Mouse (Mus musculus) CH12.LX (cell line): Measurements from ENCODE around the gene Inppl1. TPM values are rescaled to one million over a fixed set of nuclear protein-coding genes. Genes with fewer than 3 reads are reported as not detected.
A peak's percentile ranks its signal among the peaks of the same experiment; 100 is the strongest.

Experiments
- DNase-seq: peaks from one replicate; pipeline ENCODE4 v3.0.0-alpha.2; 2013; ENCODE audit errors: extremely low read depth
- H3K27ac ChIP-seq: 2 replicates; pipeline ENCODE4 v1.5.1; 2012; ENCODE audit warnings: low read depth, mild to moderate bottlenecking, control low read depth, moderate library complexity; ENCODE audit not compliant: insufficient read depth
- H3K27me3 ChIP-seq: replicated peaks from 2 replicates; pipeline ENCODE3; 2012; ENCODE audit warnings: inconsistent platforms
- H3K36me3 ChIP-seq, 2 experiments: replicated peaks in 1 of 2; 2 replicates each; pipeline versions ENCODE3 to v1.6.1; 2012; ENCODE audit warnings: inconsistent platforms in 1 of 2, low read length in 1 of 2, mild to moderate bottlenecking in 1 of 2, mixed read lengths in 1 of 2, moderate library complexity in 1 of 2; ENCODE audit not compliant: control insufficient read depth in 1 of 2, insufficient read depth in 1 of 2
- H3K4me1 ChIP-seq, 2 experiments: 2 replicates each; pipeline ENCODE4 v1.6.1; 2012; ENCODE audit warnings: inconsistent platforms in 1 of 2, moderate library complexity in 1 of 2; ENCODE audit not compliant: insufficient read depth in 2 of 2, control insufficient read depth in 1 of 2
- H3K4me2 ChIP-seq: 2 replicates; pipeline ENCODE4 v1.6.1; 2012; ENCODE audit warnings: low read depth, mild to moderate bottlenecking, control low read depth; ENCODE audit not compliant: poor library complexity, insufficient read depth, severe bottlenecking
- H3K4me3 ChIP-seq, 3 experiments: fragments of 150-350 bp in 1 of 3; sonication (generic) in 1 of 3; replicated peaks in 1 of 3; 2 replicates each; pipeline versions ENCODE3 to v1.5.1; 2011 to 2012; ENCODE audit warnings: low read depth in 2 of 3, low read length in 2 of 3, mild to moderate bottlenecking in 2 of 3, moderate library complexity in 2 of 3, control low read depth in 1 of 3, improper control_type of control experiment in 1 of 3, inconsistent platforms in 1 of 3, mixed read lengths in 1 of 3; ENCODE audit not compliant: poor library complexity in 1 of 3
- H3K79me2 ChIP-seq: replicated peaks from 2 replicates; pipeline ENCODE4 v1.6.1; 2012; ENCODE audit warnings: mild to moderate bottlenecking, moderate library complexity; ENCODE audit not compliant: control insufficient read depth, poor library complexity, insufficient read depth, severe bottlenecking; ENCODE audit errors: extremely low read depth
- H3K9ac ChIP-seq: 2 replicates; pipeline ENCODE4 v1.6.1; 2012; ENCODE audit warnings: low read depth, mild to moderate bottlenecking, control low read depth, moderate library complexity; ENCODE audit not compliant: insufficient read depth
- H3K9me3 ChIP-seq: replicated peaks from 2 replicates; pipeline ENCODE3; 2012; ENCODE audit warnings: low read length, inconsistent platforms, mixed read lengths
- BHLHE40 ChIP-seq: IDR thresholded peaks from 2 replicates; pipeline ENCODE4 v1.6.1; 2011; ENCODE audit warnings: mild to moderate bottlenecking, low read depth, low read length, improper control_type of control experiment
- CHD1 ChIP-seq: IDR thresholded peaks from 2 replicates; pipeline ENCODE4 v1.6.1; 2012; ENCODE audit warnings: low read depth, low read length, improper control_type of control experiment, inconsistent platforms
- CHD2 ChIP-seq: IDR thresholded peaks from 2 replicates; pipeline ENCODE4 v1.6.1; 2011; ENCODE audit warnings: low read length, improper control_type of control experiment
- CTCF ChIP-seq, 2 experiments: IDR thresholded peaks in 1 of 2; conservative IDR thresholded peaks in 1 of 2; 2 replicates each; pipeline ENCODE4 v1.5.1; 2011 to 2012; ENCODE audit warnings: low read depth in 2 of 2, low read length in 2 of 2, improper control_type of control experiment in 1 of 2, inconsistent platforms in 1 of 2, mild to moderate bottlenecking in 1 of 2, moderate library complexity in 1 of 2
- E2F4 ChIP-seq: IDR thresholded peaks from 2 replicates; pipeline ENCODE4 v1.6.1; 2011; ENCODE audit warnings: low read depth, low read length, improper control_type of control experiment; ENCODE audit not compliant: insufficient replicate concordance
- ELF1 ChIP-seq: IDR thresholded peaks from 2 replicates; pipeline ENCODE4 v1.6.1; 2014; ENCODE audit warnings: low read depth, mild to moderate bottlenecking, inconsistent platforms, low read length, improper control_type of control experiment
- EP300 ChIP-seq: IDR thresholded peaks from 2 replicates; pipeline ENCODE4 v1.6.1; 2011; ENCODE audit warnings: low read length, improper control_type of control experiment
- ETS1 ChIP-seq: conservative IDR thresholded peaks from 2 replicates; pipeline ENCODE4 v1.6.1; 2012; ENCODE audit warnings: low read depth, mild to moderate bottlenecking, inconsistent platforms, low read length, improper control_type of control experiment, moderate library complexity
- GABPA ChIP-seq: IDR thresholded peaks from 2 replicates; pipeline ENCODE4 v1.6.1; 2012; ENCODE audit warnings: low read depth, low read length, improper control_type of control experiment, inconsistent platforms; ENCODE audit not compliant: insufficient replicate concordance
- HCFC1 ChIP-seq: IDR thresholded peaks from 2 replicates; pipeline ENCODE4 v1.6.1; 2012; ENCODE audit warnings: low read depth, mild to moderate bottlenecking, inconsistent platforms, low read length, improper control_type of control experiment
- IRF4 ChIP-seq: IDR thresholded peaks from 2 replicates; pipeline ENCODE4 v1.6.1; 2014; ENCODE audit warnings: low read depth, mild to moderate bottlenecking, inconsistent platforms, low read length, improper control_type of control experiment
- JUN ChIP-seq: IDR thresholded peaks from 2 replicates; pipeline ENCODE4 v1.6.1; 2011; ENCODE audit warnings: low read depth, mild to moderate bottlenecking, low read length, improper control_type of control experiment, moderate library complexity; ENCODE audit not compliant: insufficient read depth
- JUND ChIP-seq: conservative IDR thresholded peaks from 2 replicates; pipeline ENCODE4 v1.6.1; 2011; ENCODE audit warnings: low read depth, low read length, improper control_type of control experiment
- KAT2A ChIP-seq: IDR thresholded peaks from 2 replicates; pipeline ENCODE4 v1.6.1; 2012; ENCODE audit warnings: low read length, improper control_type of control experiment, inconsistent platforms; ENCODE audit not compliant: insufficient replicate concordance
- MAFK ChIP-seq: IDR thresholded peaks from 2 replicates; pipeline ENCODE4 v1.6.1; 2011; ENCODE audit warnings: low read length, improper control_type of control experiment; ENCODE audit not compliant: insufficient replicate concordance
- MAX ChIP-seq: IDR thresholded peaks from 2 replicates; pipeline ENCODE4 v1.6.1; 2011; ENCODE audit warnings: low read length, improper control_type of control experiment
- MAZ ChIP-seq: IDR thresholded peaks from 2 replicates; pipeline ENCODE4 v1.6.1; 2012; ENCODE audit warnings: low read depth, mild to moderate bottlenecking, inconsistent platforms, low read length, improper control_type of control experiment, moderate library complexity
- MEF2A ChIP-seq: IDR thresholded peaks from 2 replicates; pipeline ENCODE4 v1.6.1; 2014; ENCODE audit warnings: low read depth, mild to moderate bottlenecking, inconsistent platforms, low read length, improper control_type of control experiment, borderline replicate concordance
- MXI1 ChIP-seq: IDR thresholded peaks from 2 replicates; pipeline ENCODE4 v1.6.1; 2011; ENCODE audit warnings: mild to moderate bottlenecking, low read depth, low read length, improper control_type of control experiment
- MYC ChIP-seq: IDR thresholded peaks from 2 replicates; pipeline ENCODE4 v1.6.1; 2011; ENCODE audit warnings: low read depth, mild to moderate bottlenecking, improper control_type of control experiment, low read length
- NELFE ChIP-seq: IDR thresholded peaks from 2 replicates; pipeline ENCODE4 v1.6.1; 2011; ENCODE audit warnings: low read depth, low read length, improper control_type of control experiment
- NRF1 ChIP-seq: IDR thresholded peaks from 2 replicates; pipeline ENCODE4 v1.6.1; 2014; ENCODE audit warnings: low read depth, mild to moderate bottlenecking, inconsistent platforms, low read length, improper control_type of control experiment, moderate library complexity
- POLR2A ChIP-seq: IDR thresholded peaks from 2 replicates; pipeline ENCODE4 v1.6.1; 2011; ENCODE audit warnings: low read depth, mild to moderate bottlenecking, improper control_type of control experiment, low read length
- POLR2AphosphoS2 ChIP-seq: IDR thresholded peaks from 2 replicates; pipeline ENCODE4 v1.6.1; 2011; ENCODE audit warnings: low read depth, low read length, improper control_type of control experiment
- RAD21 ChIP-seq: IDR thresholded peaks from 2 replicates; pipeline ENCODE4 v1.6.1; 2011; ENCODE audit warnings: low read depth, mild to moderate bottlenecking, low read length, improper control_type of control experiment, moderate library complexity
- RCOR1 ChIP-seq: conservative IDR thresholded peaks from 2 replicates; pipeline ENCODE4 v1.6.1; 2012; ENCODE audit warnings: low read depth, mild to moderate bottlenecking, inconsistent platforms, low read length, improper control_type of control experiment
- SIN3A ChIP-seq: IDR thresholded peaks from 2 replicates; pipeline ENCODE4 v1.6.1; 2012; ENCODE audit warnings: low read length, improper control_type of control experiment, inconsistent platforms
- SMC3 ChIP-seq: IDR thresholded peaks from 2 replicates; pipeline ENCODE4 v1.6.1; 2011; ENCODE audit warnings: low read depth, low read length, improper control_type of control experiment
- TBP ChIP-seq: conservative IDR thresholded peaks from 2 replicates; pipeline ENCODE4 v1.6.1; 2011; ENCODE audit warnings: low read depth, low read length, improper control_type of control experiment
- TCF12 ChIP-seq: IDR thresholded peaks from 2 replicates; pipeline ENCODE4 v1.6.1; 2014; ENCODE audit warnings: low read depth, mild to moderate bottlenecking, inconsistent platforms, low read length, improper control_type of control experiment
- UBTF ChIP-seq: IDR thresholded peaks from 2 replicates; pipeline ENCODE4 v1.6.1; 2012; ENCODE audit warnings: low read depth, mild to moderate bottlenecking, inconsistent platforms, low read length, improper control_type of control experiment, moderate library complexity
- USF1 ChIP-seq: IDR thresholded peaks from 2 replicates; pipeline ENCODE4 v1.6.1; 2014; ENCODE audit warnings: low read depth, mild to moderate bottlenecking, inconsistent platforms, low read length, improper control_type of control experiment
- USF2 ChIP-seq: conservative IDR thresholded peaks from 2 replicates; pipeline ENCODE4 v1.6.1; 2011; ENCODE audit warnings: low read depth, low read length, improper control_type of control experiment
- ZC3H11A ChIP-seq: IDR thresholded peaks from 2 replicates; pipeline ENCODE4 v1.6.1; 2012; ENCODE audit warnings: low read depth, mild to moderate bottlenecking, inconsistent platforms, low read length, improper control_type of control experiment
- ZKSCAN1 ChIP-seq: IDR thresholded peaks from 2 replicates; pipeline ENCODE4 v1.6.1; 2012; ENCODE audit warnings: low read depth, inconsistent platforms, low read length, improper control_type of control experiment, borderline replicate concordance
- ZMIZ1 ChIP-seq: IDR thresholded peaks from 2 replicates; pipeline ENCODE4 v1.6.1; 2012; ENCODE audit warnings: low read depth, mild to moderate bottlenecking, inconsistent platforms, low read length, improper control_type of control experiment
- ZNF384 ChIP-seq: IDR thresholded peaks from 2 replicates; pipeline ENCODE4 v1.6.1; 2012; ENCODE audit warnings: low read depth, low read length, improper control_type of control experiment, inconsistent platforms
- dilution Hi-C: fragments of 300-500 bp; cut with MboI; formaldehyde crosslinking; loops from 2 replicates; pipeline ENCODE4 v1.14.3; 2020; ENCODE audit warnings: low sequenced_read_pairs; ENCODE audit not compliant: extremely low pct_unique_long_range_greater_than_20kb, extremely low pct_ligation_motif_present
- in situ Hi-C: fragments of 300-500 bp; cut with MboI; formaldehyde crosslinking; loops from 3 replicates; pipeline ENCODE4 v1.14.3; 2019; ENCODE audit warnings: low sequenced_read_pairs, low pct_ligation_motif_present, low pct_unique_long_range_greater_than_20kb, mixed read lengths
- polyA plus RNA-seq: library from polyadenylated mRNA; unstranded; fragments of >175 nt; gene quantifications from 2 replicates; pipeline ENCODE4 v1.2.1, GENCODE M21; 2012; ENCODE audit warnings: low read depth; ENCODE audit not compliant: insufficient read length
- total RNA-seq, 2 experiments: library from RNA; depleted of rRNA; stranded (reverse); fragments of 300-350 nt in 1 of 2; fragments of >200 nt in 1 of 2; gene quantifications; 2 replicates each; pipeline ENCODE4 v1.2.3; 2012 to 2014

The Inppl1 gene
- total and polyA plus RNA-seq, 3 experiments, result 27.3 to 44.3 (median 37.9) TPM

DNA sequence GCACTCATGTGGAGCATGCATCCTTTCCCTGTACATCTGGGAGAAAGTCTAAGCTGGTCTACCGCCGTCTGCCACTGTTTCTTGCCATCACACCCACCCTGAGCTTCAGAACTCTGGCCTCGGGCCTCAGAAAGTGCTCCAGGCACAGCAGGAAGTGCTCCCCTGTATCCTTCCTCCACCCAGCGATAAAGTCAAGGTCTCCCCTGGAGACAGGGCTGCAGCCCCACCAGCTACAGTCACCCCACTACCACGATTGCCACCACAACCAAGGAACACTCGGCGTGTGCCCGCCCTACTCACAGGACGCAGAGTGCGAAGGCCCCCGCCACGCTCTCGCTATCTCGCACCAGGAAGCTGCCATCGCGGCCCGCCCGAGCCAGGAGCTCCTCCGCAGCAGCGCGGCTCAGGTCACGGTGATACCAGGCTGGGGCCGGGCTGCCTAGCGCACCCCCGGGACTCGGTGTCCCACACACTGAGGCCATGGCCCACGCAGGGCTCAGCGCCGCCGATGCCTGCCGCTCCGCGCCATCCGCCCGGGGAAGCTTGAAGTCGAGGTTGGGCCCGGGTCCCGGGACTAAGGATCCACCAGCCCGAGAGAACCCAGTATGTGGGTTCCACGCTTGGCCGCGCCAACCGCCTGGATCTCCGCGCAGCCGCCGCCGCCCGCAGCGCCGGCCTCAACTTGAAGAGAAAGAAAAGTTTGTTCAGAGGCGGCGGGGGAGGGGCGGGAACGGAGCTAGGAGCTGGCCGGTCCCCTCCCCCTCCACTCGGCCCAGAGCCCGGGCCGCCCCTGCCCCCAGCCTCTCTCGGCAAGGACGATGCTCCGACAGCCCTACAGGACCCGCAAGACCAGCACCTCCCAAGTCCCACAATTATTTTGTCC is 1.5 kb downstream of the Inppl1 start:
- in situ Hi-C loops, result no loop called here

DNA sequence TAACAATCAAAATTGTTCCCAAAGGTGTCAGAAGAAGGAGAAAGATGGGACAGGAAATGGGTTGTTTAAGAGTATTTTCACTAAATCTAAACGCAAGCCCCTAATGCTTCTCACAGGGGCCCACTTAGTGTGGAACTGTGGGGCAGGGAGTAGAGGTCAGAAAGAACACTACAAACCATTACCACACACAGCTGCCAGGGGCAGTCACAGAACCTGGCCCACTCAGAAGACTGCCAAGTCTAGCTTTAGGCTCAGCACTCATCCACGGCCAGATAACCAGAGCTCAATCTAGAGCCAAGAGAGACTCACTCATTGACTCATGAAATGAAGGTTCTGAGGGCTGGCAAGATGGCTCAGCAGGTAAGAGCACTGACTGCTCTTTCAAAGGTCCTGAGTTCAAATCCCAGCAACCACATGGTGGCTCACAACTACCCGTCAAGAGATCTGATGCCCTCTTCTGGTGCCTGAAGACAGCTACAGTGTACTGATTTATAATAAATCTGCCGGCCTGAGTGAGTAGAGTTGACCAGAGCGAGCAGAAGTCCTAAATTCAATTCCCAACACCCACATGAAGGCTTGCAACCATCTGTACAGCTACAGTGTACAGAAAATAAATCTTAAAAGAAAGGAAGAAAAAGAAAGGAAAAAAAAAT is 2.4 kb downstream of the Inppl1 start:
- Histone ChIP-seq H3K9ac (peak overlapping the region; percentile 64), H3K36me3 (peaks cover 30 to 47% of the 10 kb centered on the region in 2 experiments), H3K27me3 (no peaks in the 10 kb centered on the region), H3K79me2 (peaks cover 19% of the 10 kb centered on the region), H3K4me2 (peak overlapping the region; percentile 48), H3K27ac (no peak overlapping the region), H3K9me3 (peaks cover 3% of the 10 kb centered on the region), H3K4me1 (peaks cover 3 to 30% of the 10 kb centered on the region in 2 experiments; a peak in 3 of 4 replicates), H3K4me3 (peak overlapping the region; percentile 80 to 92 (median 85))
- dilution Hi-C loops, result no loop called here
- in situ Hi-C loops, result no loop called here
- TF ChIP-seq CTCF (conservative IDR thresholded peaks at IDR 0.05 in 1 of 2, IDR thresholded peaks at IDR 0.05 in 1 of 2; ENCODE audit: low read depth in 2 of 2, low read length in 2 of 2), result peak in 1 of 2 experiments; percentile 48; a peak in 2 of 4 replicates
- TF ChIP-seq IRF4, result no peak
- no peak for TF ChIP-seq EP300
- TF ChIP-seq RAD21, result no peak
- TF ChIP-seq TCF12, result no peak
- no peak for TF ChIP-seq MAX
- TF ChIP-seq MYC, result peak; percentile 68; the same call in 1 of the 2 replicates
- no peak for TF ChIP-seq ZNF384
- no peak for TF ChIP-seq ELF1
- DNase-seq, result peak; percentile 41

More for the DNA sequence above, 1.5 kb downstream of the Inppl1 start:
- H3K9ac ChIP-seq, result peak overlapping the region; percentile 64
- peak overlapping the region; percentile 52 for H3K27ac ChIP-seq
- peak overlapping the region; percentile 80 to 92 (median 85) for H3K4me3 ChIP-seq
- H3K4me1 ChIP-seq, result peaks cover 3 to 30% of the 10 kb centered on the region in 2 experiments; a peak in 3 of 4 replicates
- dilution Hi-C loops, result no loop called here
- peaks cover 19% of the 10 kb centered on the region for H3K79me2 ChIP-seq
- peaks cover 20 to 40% of the 10 kb centered on the region in 2 experiments for H3K36me3 ChIP-seq
- H3K4me2 ChIP-seq, result peak overlapping the region; percentile 67
- 0 out of 2 replicates have a peak, but pooled peaks have one; percentile 34 for TF ChIP-seq TBP
- no peak for TF ChIP-seq GABPA
- no peak; the same call in 1 of the 2 replicates for TF ChIP-seq IRF4
- TF ChIP-seq SIN3A, result peak; percentile 44; the same call in 1 of the 2 replicates
- TF ChIP-seq EP300, result no peak
- no peak for TF ChIP-seq MYC
- TF ChIP-seq USF2, result no peak
- peak; percentile 22; the same call in 1 of the 2 replicates for TF ChIP-seq BHLHE40
- no peak for TF ChIP-seq ETS1
- 0 out of 2 replicates have a peak, but pooled peaks have one; percentile 24 for TF ChIP-seq HCFC1
- TF ChIP-seq ZKSCAN1, result no peak
- TF ChIP-seq MXI1, result peak; percentile 52; the same call in 1 of the 2 replicates
- peak; percentile 49; the same call in 1 of the 2 replicates for TF ChIP-seq POLR2A
- TF ChIP-seq RCOR1, result no peak
- no peak for TF ChIP-seq SMC3
- no peak; the same call in 1 of the 2 replicates for TF ChIP-seq CHD1
- no peak for TF ChIP-seq POLR2AphosphoS2
- peak; percentile 64 for TF ChIP-seq UBTF
- no peak for TF ChIP-seq USF1
- TF ChIP-seq NRF1, result peak; percentile 58; the same call in 1 of the 2 replicates
- TF ChIP-seq MAZ, result no peak
- TF ChIP-seq MAX, result peak; percentile 30; the same call in 1 of the 2 replicates
- TF ChIP-seq NELFE, result 0 out of 2 replicates have a peak, but pooled peaks have one; percentile 29
- TF ChIP-seq E2F4, result no peak
- no peak for TF ChIP-seq MAFK
- TF ChIP-seq ZMIZ1, result 0 out of 2 replicates have a peak, but pooled peaks have one; percentile 54
- TF ChIP-seq CHD2, result peak; percentile 88
- TF ChIP-seq TCF12, result peak; percentile 71
- no peak for TF ChIP-seq JUN
- no peak for TF ChIP-seq ZNF384
- TF ChIP-seq CTCF (conservative IDR thresholded peaks at IDR 0.05 in 1 of 2, IDR thresholded peaks at IDR 0.05 in 1 of 2; ENCODE audit: low read depth in 2 of 2, low read length in 2 of 2), result no peak
- no peak for TF ChIP-seq MEF2A
- no peak for TF ChIP-seq ZC3H11A
- no peak for TF ChIP-seq KAT2A
- TF ChIP-seq RAD21, result no peak
- TF ChIP-seq ELF1, result no peak
- TF ChIP-seq JUND, result no peak
- H3K9me3 ChIP-seq, result no peaks in the 10 kb centered on the region
- H3K27me3 ChIP-seq, result no peaks in the 10 kb centered on the region
- peak; percentile 58 for DNase-seq
